Mouse (Mus musculus) embryonic fibroblast, embryonic 13.5 days (primary cell): ENCODE results near the gene Mpdu1. TPM values are rescaled to one million over a fixed set of nuclear protein-coding genes. Genes with fewer than 3 reads are reported as not detected.
"Not testable (repeated sequence)": the region's sequence is repeated elsewhere in the genome, so short reads cannot be mapped to it uniquely, and the experiment has no call there.

Experiments
- H3K27ac ChIP-seq: 2 replicates; pipeline ENCODE4 v1.5.1; 2012; ENCODE audit warnings: low read length, control low read depth, inconsistent platforms; ENCODE audit not compliant: insufficient read depth
- H3K4me1 ChIP-seq: 2 replicates; pipeline ENCODE4 v1.6.1; 2011; ENCODE audit warnings: low read length; ENCODE audit not compliant: control insufficient read depth, insufficient read depth
- H3K4me3 ChIP-seq: 2 replicates; pipeline ENCODE4 v1.5.1; 2011; ENCODE audit warnings: mild to moderate bottlenecking, control low read depth, low read length; ENCODE audit not compliant: insufficient read depth
- CTCF ChIP-seq: IDR thresholded peaks from 2 replicates; pipeline ENCODE4 v1.5.1; 2011; ENCODE audit warnings: mild to moderate bottlenecking, control low read depth, low read length, moderate library complexity, borderline replicate concordance; ENCODE audit not compliant: insufficient read depth
- POLR2A ChIP-seq: IDR thresholded peaks from 2 replicates; pipeline ENCODE4 v1.6.1; 2011; ENCODE audit warnings: low read depth, mild to moderate bottlenecking, control low read depth, low read length, moderate library complexity
- polyA plus RNA-seq: library from polyadenylated mRNA; stranded (reverse); fragments of >200 nt; gene quantifications from 2 replicates; pipeline ENCODE4 v1.2.4, GENCODE M21; 2011; ENCODE audit warnings: low read depth; ENCODE audit not compliant: missing spikeins, insufficient read length

Mpdu1 gene
- polyA plus RNA-seq, 1 experiment, result 47.8 TPM

DNA sequence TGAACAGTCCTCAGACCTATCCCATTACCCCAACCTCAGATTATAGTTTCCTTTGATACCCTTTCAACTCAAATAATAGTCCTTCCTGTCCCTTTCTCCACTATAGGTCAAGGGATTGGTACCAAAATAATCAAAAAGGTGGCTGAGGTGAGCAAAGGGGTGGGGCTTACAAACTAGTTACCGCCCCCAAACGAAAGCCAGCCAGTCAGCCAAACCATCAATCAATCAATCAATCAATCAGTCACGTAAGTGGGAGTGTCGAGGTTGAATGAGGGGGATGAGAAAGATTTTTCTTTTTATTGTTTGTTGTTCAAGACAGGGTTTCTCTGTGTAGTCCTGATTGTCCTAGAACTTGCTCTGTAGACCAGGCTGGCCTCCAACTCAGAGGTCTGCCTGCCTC lies 39.4 kb downstream of the Mpdu1 start:
- Histone ChIP-seq H3K4me1 (peaks cover 2% of the 10 kb centered on the region; the same call in 1 of the 2 replicates), H3K27ac (no peak overlapping the region), H3K4me3 (no peak overlapping the region)
- no peak for TF ChIP-seq POLR2A
- no peak for TF ChIP-seq CTCF

DNA sequence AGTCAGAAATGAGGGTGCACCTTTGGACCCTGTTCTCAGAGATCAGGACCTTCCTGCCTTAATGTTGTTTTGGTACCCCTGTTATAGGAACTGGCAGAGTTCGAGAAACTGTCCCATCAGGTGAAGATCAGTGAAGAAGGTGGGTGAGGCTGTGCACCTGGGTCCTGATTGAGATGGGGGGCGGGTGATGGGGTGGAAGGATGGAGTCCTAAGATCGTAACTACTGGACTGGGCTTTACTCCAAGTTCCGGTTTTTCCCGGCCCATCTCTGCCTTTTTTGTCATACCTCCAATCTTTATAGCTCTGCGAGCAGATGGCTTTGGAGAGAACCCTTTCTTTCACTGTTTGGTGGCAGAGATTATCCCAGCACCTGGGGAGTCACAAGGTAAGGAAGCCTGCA lies 40.0 kb downstream of the Mpdu1 start:
- TF ChIP-seq CTCF (no peak), POLR2A (no peak)
- Histone ChIP-seq H3K4me1 (peaks cover 2% of the 10 kb centered on the region; the same call in 1 of the 2 replicates), H3K4me3 (peak overlapping the region; percentile 58), H3K27ac (no peak overlapping the region)

DNA sequence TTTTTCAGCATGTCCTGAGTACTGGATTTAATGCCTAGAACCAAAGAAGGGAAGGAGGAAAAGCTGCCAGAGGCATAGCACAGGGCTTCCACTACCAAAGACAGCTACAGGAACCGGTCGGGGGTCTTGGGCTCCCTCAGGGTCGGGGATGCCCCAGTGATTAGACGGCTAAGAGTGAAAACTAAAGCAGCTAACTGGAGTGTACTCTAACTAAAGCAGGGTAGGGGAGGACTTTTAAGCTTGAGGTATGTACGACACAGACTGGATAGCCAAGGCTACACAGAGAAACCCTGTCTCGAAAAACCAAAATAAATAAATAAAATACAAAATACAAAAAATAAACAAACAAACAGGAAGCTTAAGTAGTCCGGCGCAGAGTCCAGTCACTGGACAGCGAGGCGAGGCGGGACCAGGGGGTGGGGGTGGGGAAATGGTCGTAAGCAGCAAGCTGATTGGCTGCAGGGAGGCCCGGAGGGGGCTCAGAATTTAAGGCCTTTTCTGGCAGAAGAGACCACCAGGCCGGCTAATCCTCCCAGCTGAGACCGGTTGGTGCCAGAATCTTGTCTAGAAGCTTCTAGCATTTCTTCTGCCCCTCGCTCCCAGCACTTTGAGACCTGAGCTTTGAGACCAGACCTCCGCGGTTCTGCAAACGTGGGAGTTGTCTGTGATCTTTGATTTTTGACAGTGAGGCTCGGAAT lies 40.7 kb downstream of the Mpdu1 start, which contains the start of gene Sat2:
TSS of gene Sat2 (plus strand) at position 454 of the 698 bp plus-strand sequence.
- Histone ChIP-seq H3K4me1 (peaks cover 2% of the 10 kb centered on the region; the same call in 1 of the 2 replicates), H3K4me3 (peak within 1 kb of the TSS; percentile 58), H3K27ac (no peak within 1 kb of the TSS)
- TF ChIP-seq POLR2A, result peak; percentile 55
- no peak for TF ChIP-seq CTCF

DNA sequence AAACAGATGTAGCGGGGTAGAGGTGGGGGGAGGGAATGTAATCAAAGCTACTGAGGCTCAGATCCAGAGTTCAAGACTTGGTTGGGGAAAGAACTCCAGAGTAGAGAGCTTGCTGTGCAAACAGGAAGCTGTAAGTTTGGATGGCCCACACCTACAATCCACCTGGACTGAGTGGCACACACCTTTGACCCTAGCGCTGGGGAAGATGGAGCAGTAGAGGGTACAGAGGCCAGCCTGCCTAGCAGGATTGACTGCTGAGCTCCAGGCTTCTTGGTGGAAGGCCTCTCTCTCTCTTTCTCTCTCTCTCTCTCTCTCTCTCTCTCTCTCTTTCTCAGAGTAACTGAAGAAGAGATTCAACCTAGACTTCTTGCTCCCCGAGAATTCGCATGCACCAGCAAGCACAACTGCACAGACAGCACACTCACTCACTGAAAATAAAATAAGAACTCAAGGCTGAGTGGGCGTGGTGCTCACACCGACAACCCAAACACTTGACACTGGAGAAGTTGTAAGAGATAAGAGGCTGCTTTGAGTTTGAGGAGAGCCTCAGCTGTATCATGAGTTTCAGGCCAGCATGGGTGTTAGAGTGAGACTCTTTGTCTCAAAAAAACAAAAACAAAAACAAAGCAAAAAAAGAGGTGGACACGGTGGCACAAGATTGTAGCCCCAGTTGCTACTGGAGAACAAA lies 41.9 kb downstream of the Mpdu1 start:
- no peak overlapping the region for H3K27ac ChIP-seq
- H3K4me1 ChIP-seq, result peaks cover 2% of the 10 kb centered on the region; the same call in 1 of the 2 replicates
- no peak overlapping the region for H3K4me3 ChIP-seq
- TF ChIP-seq CTCF (no peak), POLR2A (no peak)

DNA sequence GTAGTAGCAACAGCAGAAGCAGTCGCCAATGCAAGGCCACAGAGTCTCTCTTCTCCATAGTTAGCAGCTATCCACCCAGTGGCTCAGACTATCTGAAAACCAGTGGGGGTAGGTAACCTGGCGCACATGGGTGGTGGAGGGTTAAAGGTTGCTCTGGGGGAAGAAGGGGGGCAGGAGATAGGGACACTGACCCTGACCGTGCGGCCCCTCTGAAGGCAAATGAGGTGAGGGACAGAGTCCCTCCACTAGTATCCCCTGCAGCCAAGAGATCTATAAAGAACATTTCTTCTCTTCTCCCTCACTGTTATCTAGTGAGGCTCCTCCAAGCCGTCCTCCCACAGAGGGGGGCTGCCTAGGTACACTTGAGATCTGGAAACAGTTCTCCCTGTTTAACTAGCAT lies 44.6 kb downstream of the Mpdu1 start, which contains the start of gene Shbg:
TSS of gene Shbg (minus strand) at position 101 of the 400 bp plus-strand sequence.
- no peak within 1 kb of the TSS for H3K27ac ChIP-seq
- H3K4me3 ChIP-seq, result no peak within 1 kb of the TSS
- H3K4me1 ChIP-seq, result peaks cover 2% of the 10 kb centered on the region; the same call in 1 of the 2 replicates
- TF ChIP-seq CTCF, result no peak
- TF ChIP-seq POLR2A, result no peak

DNA sequence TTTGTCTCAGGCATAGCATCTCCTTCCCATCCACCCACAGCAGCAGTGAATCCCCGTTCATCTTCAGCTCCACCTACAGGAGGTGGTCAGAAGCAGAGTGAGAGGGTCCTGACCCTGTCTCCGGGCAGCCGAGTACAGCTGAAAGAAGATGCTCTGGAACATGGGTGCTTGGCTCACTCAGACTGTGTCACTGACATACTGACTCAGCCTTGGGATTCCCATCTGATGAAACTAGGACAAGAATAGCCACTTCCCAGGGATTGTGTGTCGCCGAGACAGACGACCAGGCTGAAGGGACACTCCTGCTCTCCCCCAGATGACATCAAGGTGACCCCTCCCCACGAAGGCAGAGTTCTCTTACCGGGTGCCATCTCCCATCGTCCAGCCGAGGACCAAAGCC lies 45.7 kb downstream of the Mpdu1 start:
- Histone ChIP-seq H3K27ac (no peak overlapping the region), H3K4me3 (no peak overlapping the region), H3K4me1 (no peaks in the 10 kb centered on the region)
- TF ChIP-seq POLR2A (no peak), CTCF (no peak)

DNA sequence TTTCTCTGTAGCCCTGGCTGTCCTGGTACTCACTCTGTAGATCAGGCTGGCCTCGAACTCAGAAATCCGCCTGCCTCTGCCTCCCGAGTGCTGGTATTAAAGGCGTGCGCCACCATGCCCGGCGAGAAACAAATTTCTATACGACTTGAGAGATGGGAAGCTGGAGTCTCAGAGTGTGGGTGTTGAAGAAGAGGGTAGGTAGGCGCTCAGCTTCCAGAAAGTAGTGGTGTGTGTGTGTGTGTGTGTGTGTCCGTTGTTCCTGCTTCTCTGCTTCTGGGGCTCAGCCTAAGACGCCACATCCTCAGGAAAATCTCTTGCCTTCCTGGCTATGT lies 48.2 kb downstream of the Mpdu1 start:
- H3K4me1 ChIP-seq, H3K27ac ChIP-seq, H3K4me3 ChIP-seq: not testable (repeated sequence)

DNA sequence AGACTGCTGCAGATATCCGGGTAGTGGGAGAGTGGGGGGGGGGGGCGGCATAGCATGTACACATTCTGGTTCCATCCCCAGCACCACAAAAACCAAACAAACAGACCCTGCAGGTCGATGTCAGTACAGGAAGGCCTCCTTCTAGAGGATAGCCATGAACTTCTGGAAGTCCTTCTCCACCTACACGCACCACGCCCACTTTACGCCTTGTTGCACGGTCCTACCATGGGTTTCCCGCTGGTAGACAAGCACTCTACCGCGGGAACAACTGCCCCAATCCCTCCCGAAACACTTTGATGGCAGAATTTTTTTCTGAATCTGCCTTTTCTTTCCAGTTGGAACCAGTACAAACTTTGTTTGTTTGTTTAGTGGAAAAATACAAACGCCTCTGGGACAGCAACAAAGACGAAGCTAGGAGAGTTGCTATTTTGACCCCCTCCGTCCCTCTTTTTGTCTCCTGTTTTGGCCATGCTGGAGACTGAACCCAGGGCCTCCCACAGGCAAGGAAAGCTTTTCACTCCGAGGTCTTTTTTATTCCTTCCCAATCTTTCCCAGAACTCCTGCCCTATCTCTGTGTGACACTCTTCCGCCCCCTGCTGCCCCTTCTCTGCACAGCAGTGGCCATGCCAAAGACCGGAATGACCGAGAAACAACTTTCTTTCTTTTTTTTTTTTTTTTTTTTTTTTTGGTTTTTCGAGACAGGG lies 48.7 kb downstream of the Mpdu1 start:
- no peaks in the 10 kb centered on the region for H3K4me1 ChIP-seq
- H3K4me3 ChIP-seq, result no peak overlapping the region
- TF ChIP-seq CTCF, result peak; percentile 80
- TF ChIP-seq POLR2A, result no peak
- no peak overlapping the region for H3K27ac ChIP-seq

DNA sequence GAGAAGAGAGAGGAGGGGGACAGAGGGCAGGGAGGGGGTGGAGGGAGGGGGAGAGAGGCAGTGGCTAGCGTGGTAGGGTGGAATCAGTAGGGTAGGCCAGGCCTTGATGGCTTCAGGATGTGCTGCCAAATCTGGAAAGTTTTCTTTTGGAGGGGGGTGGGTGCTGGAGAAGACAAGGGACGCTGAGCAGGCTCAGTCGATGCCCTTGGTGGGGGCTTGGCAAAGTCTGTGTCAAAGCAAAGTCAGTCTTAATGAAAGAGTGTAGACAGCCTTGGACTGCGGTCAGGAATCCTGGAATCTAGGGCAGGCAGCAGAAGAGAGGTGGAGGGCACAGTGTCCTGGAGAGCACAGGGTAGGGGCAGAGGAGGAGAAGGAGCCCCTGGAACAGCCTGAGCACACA lies 51.5 kb downstream of the Mpdu1 start:
- H3K4me1 ChIP-seq, result no peaks in the 10 kb centered on the region
- H3K27ac ChIP-seq, result no peak overlapping the region
- H3K4me3 ChIP-seq, result no peak overlapping the region
- TF ChIP-seq CTCF (no peak), POLR2A (no peak)

DNA sequence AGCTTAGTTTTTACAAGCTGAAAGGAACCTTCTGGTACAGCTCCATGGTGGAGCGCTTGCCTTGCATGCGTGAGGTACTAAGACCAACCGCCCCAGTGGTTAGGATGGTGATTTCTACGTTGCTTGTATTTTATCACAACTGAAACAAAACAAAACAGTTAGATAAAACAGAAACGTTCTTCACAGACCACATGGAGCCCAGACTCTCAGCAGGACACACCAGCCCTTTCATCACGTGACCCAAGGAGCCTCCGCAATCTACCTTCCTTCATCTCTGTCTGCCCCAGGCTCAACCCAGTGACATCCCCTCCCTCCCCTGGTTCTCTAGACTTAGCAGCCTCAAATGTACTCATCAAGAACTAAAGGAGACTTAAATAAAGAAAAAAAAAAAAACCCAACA lies 53.0 kb downstream of the Mpdu1 start:
- H3K27ac ChIP-seq, result no peak overlapping the region
- no peaks in the 10 kb centered on the region for H3K4me1 ChIP-seq
- H3K4me3 ChIP-seq, result no peak overlapping the region
- TF ChIP-seq POLR2A (no peak), CTCF (no peak)
